In the genomic region with DNA sequence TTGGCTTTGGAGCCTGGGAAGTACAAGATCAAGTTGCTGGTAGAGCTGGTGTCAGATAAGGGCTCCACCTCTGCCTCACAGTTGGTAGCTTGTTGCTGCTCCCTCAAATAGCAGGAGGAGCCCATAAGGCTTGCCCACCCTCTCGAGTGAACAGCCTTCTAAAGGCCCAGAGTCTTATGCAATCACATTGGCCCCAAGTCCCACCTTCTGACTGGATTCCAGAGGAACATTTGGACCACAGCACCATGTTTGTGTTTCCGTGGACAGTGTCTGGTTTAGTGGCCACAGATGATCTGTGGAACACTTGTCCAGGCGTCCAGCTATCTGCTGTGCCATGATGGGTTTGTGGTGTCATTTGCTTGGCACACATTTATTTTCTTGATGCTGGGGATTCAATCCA, we compare ENCODE assay signal across 19 mouse cellular contexts.
DNase-seq lines count a peak whose midpoint lies in the region; ATAC-seq and TF ChIP-seq lines count a peak whose summit lies in the region.
"Had no signal": no experiment of that assay in that cellular context is flagged by ENCODE, and none has a peak within 500 bp of the region (broad histone marks: within the 10 kb centered on the region; RNA-seq: fewer than 3 reads in every experiment).

No protein-coding gene starts in this region.

- no peaks in the 10 kb centered on the region for H3K27me3 ChIP-seq in heart, adult 2 months (ENCODE audit: control insufficient read depth, insufficient read depth, low read length)
- H3K27me3 ChIP-seq in heart, embryonic 15.5 days, result no peaks in the 10 kb centered on the region
- H3K27me3 ChIP-seq in midbrain, embryonic 13.5 days, result no peaks in the 10 kb centered on the region
- no peaks in the 10 kb centered on the region for H3K27me3 ChIP-seq in midbrain, postnatal 0 days (ENCODE audit: insufficient read depth, low read length)
- no peaks in the 10 kb centered on the region for H3K27me3 ChIP-seq in heart, postnatal 0 days (ENCODE audit: control insufficient read depth, insufficient read depth, low read length)
- H3K27me3 ChIP-seq: embryonic facial prominence, embryonic 12.5 days; forebrain, embryonic 15.5 days had no signal

- TF ChIP-seq EP300 in heart, adult 2 months (IDR thresholded peaks at IDR 0.05; ENCODE audit: insufficient read depth, low read depth, low read length), result no peak
- no peak for TF ChIP-seq EP300 in heart, postnatal 0 days (IDR thresholded peaks at IDR 0.05; ENCODE audit: low read depth)

- 67% methylated on average over 3 of the region's 3 CpGs for WGBS in heart, adult 2 months
- 73% methylated on average over 3 of the region's 3 CpGs for WGBS in heart, embryonic 15.5 days
- WGBS in midbrain, embryonic 13.5 days, result 78% methylated on average over 3 of the region's 3 CpGs
- WGBS in midbrain, postnatal 0 days, result 86% methylated on average over 3 of the region's 3 CpGs
- WGBS in heart, postnatal 0 days, result 64% methylated on average over 3 of the region's 3 CpGs

- no peak for ATAC-seq in heart, embryonic 15.5 days (replicated peaks; ENCODE audit: insufficient number of reproducible peaks, insufficient read depth, low FRiP score, low read depth)
- ATAC-seq in midbrain, embryonic 13.5 days, result no peak
- ATAC-seq in midbrain, postnatal 0 days (ENCODE audit: low FRiP score), result no peak
- no peak for ATAC-seq in heart, postnatal 0 days (ENCODE audit: insufficient read depth, low read depth)
- ATAC-seq: forebrain, embryonic 15.5 days; hindbrain, postnatal 0 days had no signal

- no peak for TF ChIP-seq CTCF in heart, adult 2 months (IDR thresholded peaks at IDR 0.05)
- TF ChIP-seq CTCF in midbrain, postnatal 0 days (IDR thresholded peaks at IDR 0.05), result no peak
- TF ChIP-seq CTCF in heart, postnatal 0 days (IDR thresholded peaks at IDR 0.05; ENCODE audit: low read depth), result no peak

- peak overlapping the region; percentile 91 for H3K27ac ChIP-seq in heart, adult 2 months
- H3K27ac ChIP-seq in heart, embryonic 15.5 days, result 0 out of 2 replicates have a peak overlapping the region, but pooled peaks have one; percentile 74
- H3K27ac ChIP-seq in midbrain, embryonic 13.5 days, result peak overlapping the region; percentile 4; the same call in 1 of the 2 replicates
- no peak overlapping the region for H3K27ac ChIP-seq in midbrain, postnatal 0 days (ENCODE audit: low read depth, low read length)
- H3K27ac ChIP-seq in heart, postnatal 0 days (ENCODE audit: low read depth), result peak overlapping the region; percentile 86
- H3K27ac ChIP-seq: forebrain, embryonic 15.5 days had no signal

- no peaks in the 10 kb centered on the region for H3K9me3 ChIP-seq in heart, embryonic 15.5 days (replicated peaks)
- H3K9me3 ChIP-seq in midbrain, embryonic 13.5 days, result no peaks in the 10 kb centered on the region
- H3K9me3 ChIP-seq in midbrain, postnatal 0 days (ENCODE audit: low read length), result no peaks in the 10 kb centered on the region
- H3K9me3 ChIP-seq in heart, postnatal 0 days (replicated peaks; ENCODE audit: control insufficient read depth, low read length), result no peaks in the 10 kb centered on the region
- H3K9me3 ChIP-seq: embryonic facial prominence, embryonic 12.5 days; forebrain, embryonic 15.5 days; hindbrain, embryonic 13.5 days had no signal

- TF ChIP-seq POLR2A in heart, adult 2 months (IDR thresholded peaks at IDR 0.05; ENCODE audit: insufficient read depth, low read depth, low read length), result no peak

- no peak overlapping the region for H3K9ac ChIP-seq in heart, adult 2 months (ENCODE audit: low read depth, low read length)
- H3K9ac ChIP-seq in heart, embryonic 15.5 days, result no peak overlapping the region
- H3K9ac ChIP-seq in midbrain, embryonic 13.5 days (replicated peaks), result no peak overlapping the region
- H3K9ac ChIP-seq in midbrain, postnatal 0 days (replicated peaks; ENCODE audit: low read length, poor library complexity, severe bottlenecking), result no peak overlapping the region
- no peak overlapping the region for H3K9ac ChIP-seq in heart, postnatal 0 days (replicated peaks; ENCODE audit: low read depth, low read length)
- H3K9ac ChIP-seq: embryonic facial prominence, embryonic 12.5 days; forebrain, embryonic 15.5 days; hindbrain, embryonic 13.5 days had no signal

- peaks cover 14% of the 10 kb centered on the region for H3K36me3 ChIP-seq in heart, adult 2 months (ENCODE audit: control insufficient read depth, insufficient read depth, low read length)
- H3K36me3 ChIP-seq in heart, embryonic 15.5 days, result no peaks in the 10 kb centered on the region
- H3K36me3 ChIP-seq in midbrain, embryonic 13.5 days, result no peaks in the 10 kb centered on the region
- no peaks in the 10 kb centered on the region for H3K36me3 ChIP-seq in midbrain, postnatal 0 days (ENCODE audit: insufficient read depth, low read length)
- no peaks in the 10 kb centered on the region for H3K36me3 ChIP-seq in heart, postnatal 0 days (replicated peaks; ENCODE audit: control insufficient read depth, insufficient read depth, low read length)
- H3K36me3 ChIP-seq: embryonic facial prominence, embryonic 12.5 days; forebrain, embryonic 15.5 days; hindbrain, embryonic 13.5 days had no signal

- no peaks in the 10 kb centered on the region; the same call in none of the 2 replicates for H3K79me2 ChIP-seq in heart, adult 2 months (replicated peaks; ENCODE audit: control insufficient read depth, insufficient read depth, low read length)

- no peak overlapping the region for H3K4me2 ChIP-seq in heart, embryonic 15.5 days
- no peak overlapping the region for H3K4me2 ChIP-seq in midbrain, embryonic 13.5 days (replicated peaks)
- H3K4me2 ChIP-seq in midbrain, postnatal 0 days (ENCODE audit: low read depth, low read length, poor library complexity, severe bottlenecking), result no peak overlapping the region
- H3K4me2 ChIP-seq in heart, postnatal 0 days (ENCODE audit: low read depth, low read length), result no peak overlapping the region
- H3K4me2 ChIP-seq: embryonic facial prominence, embryonic 12.5 days; forebrain, embryonic 15.5 days; hindbrain, embryonic 13.5 days had no signal

- peaks cover 26% of the 10 kb centered on the region for H3K4me1 ChIP-seq in heart, adult 2 months (ENCODE audit: control insufficient read depth, insufficient read depth, low read length)
- H3K4me1 ChIP-seq in heart, embryonic 15.5 days (replicated peaks), result peaks cover 19% of the 10 kb centered on the region
- H3K4me1 ChIP-seq in midbrain, embryonic 13.5 days (replicated peaks), result peaks cover 9% of the 10 kb centered on the region
- no peaks in the 10 kb centered on the region; the same call in 1 of the 2 replicates for H3K4me1 ChIP-seq in midbrain, postnatal 0 days (ENCODE audit: insufficient read depth, low read length)
- H3K4me1 ChIP-seq in heart, postnatal 0 days (ENCODE audit: control insufficient read depth, insufficient read depth), result peaks cover 23% of the 10 kb centered on the region

- peak; percentile 20 to 42 for DNase-seq in heart, adult 2 months
- DNase-seq in heart, adult 8-10 months (ENCODE audit: low spot score), result no peak
- DNase-seq in heart, postnatal 14 days, result no peak
- no peak for DNase-seq in midbrain, postnatal 0 days (ENCODE audit: low spot score)
- no peak for DNase-seq in heart, postnatal 0 days (ENCODE audit: low spot score)
- DNase-seq in adrenal gland, adult 2 months, result no peak
- DNase-seq: adrenal gland, adult 8-10 months; adrenal gland, postnatal 36 days; cerebellum, adult 11-12 months; cerebellum, adult 9-10 months; cerebellum, postnatal 25 days; gastrocnemius, postnatal 14 days; kidney, adult 11 months had no signal

- intact Hi-C loops in heart, adult 2 months (cut with DNase I), result loop anchor here (5.0 kb wide), 2 partner anchors 34 to 36 kb away; no protein-coding TSS in a partner anchor
- intact Hi-C loops in heart, postnatal 14 days (cut with DNase I), result loop anchor here (10.0 kb wide), 1 partner anchor 54 kb away; no protein-coding TSS in a partner anchor

- no peak overlapping the region for H3K4me3 ChIP-seq in heart, adult 2 months
- no peak overlapping the region for H3K4me3 ChIP-seq in heart, embryonic 15.5 days
- H3K4me3 ChIP-seq in midbrain, embryonic 13.5 days (replicated peaks), result no peak overlapping the region
- H3K4me3 ChIP-seq in midbrain, postnatal 0 days (ENCODE audit: low read depth, low read length), result no peak overlapping the region
- no peak overlapping the region for H3K4me3 ChIP-seq in heart, postnatal 0 days (ENCODE audit: low read depth, low read length)
- H3K4me3 ChIP-seq: embryonic facial prominence, embryonic 12.5 days; forebrain, embryonic 15.5 days; hindbrain, embryonic 13.5 days had no signal

Comparison
In these comparisons a context has a peak if more than half of its experiments do, and no peak if none do; other contexts are left out.
1. DNase-seq: peak in heart, adult 2 months (2 of 2); none in heart, adult 8-10 months (single experiment), heart, postnatal 14 days (0 of 2), midbrain, postnatal 0 days (single experiment), heart, postnatal 0 days (single experiment) and adrenal gland, adult 2 months (single experiment).